Mouse (Mus musculus) natural killer cell, adult 2 months (primary cell): Measurements from ENCODE around the gene Fam171a2.
A peak's percentile ranks its signal among the peaks of the same experiment; 100 is the strongest.

ENCODE experiments used
- DNase-seq, 2 experiments: peaks; one replicate each; pipeline ENCODE4 v3.0.0; 2022; ENCODE audit warnings: low spot score in 2 of 2

Fam171a2 gene

GRCm38 (mm10) chr11:102455740-102456396, 8.4 kb upstream of the Fam171a2 start:
- peak; percentile 22 to 42 for DNase-seq

GRCm38 (mm10) chr11:102453131-102453530, 5.6 kb upstream of the Fam171a2 start:
- DNase-seq = no peak

GRCm38 (mm10) chr11:102449043-102450008, 1.8 kb upstream of the Fam171a2 start:
- DNase-seq = no peak

DNA sequence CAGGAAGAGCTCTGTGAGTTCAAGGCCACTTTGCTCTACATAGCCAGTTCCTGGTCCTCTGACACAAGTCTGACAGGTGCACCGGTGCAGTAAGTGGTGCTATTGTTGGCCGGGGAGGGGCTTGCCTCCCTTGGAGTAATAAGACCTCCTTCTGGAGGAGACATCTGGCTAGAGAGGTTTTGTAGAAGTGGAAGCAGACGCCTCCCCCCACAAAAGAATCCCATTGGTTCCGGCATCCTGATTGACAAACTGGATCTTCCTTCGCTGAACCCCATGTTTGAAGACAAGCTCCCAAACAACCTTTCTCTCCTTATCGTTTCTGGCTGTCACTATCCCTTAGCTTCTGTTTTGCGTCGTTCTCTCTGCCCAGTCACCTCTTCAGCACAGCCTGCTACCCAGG, 845 bp upstream of the Fam171a2 start:
- no peak for DNase-seq

DNA sequence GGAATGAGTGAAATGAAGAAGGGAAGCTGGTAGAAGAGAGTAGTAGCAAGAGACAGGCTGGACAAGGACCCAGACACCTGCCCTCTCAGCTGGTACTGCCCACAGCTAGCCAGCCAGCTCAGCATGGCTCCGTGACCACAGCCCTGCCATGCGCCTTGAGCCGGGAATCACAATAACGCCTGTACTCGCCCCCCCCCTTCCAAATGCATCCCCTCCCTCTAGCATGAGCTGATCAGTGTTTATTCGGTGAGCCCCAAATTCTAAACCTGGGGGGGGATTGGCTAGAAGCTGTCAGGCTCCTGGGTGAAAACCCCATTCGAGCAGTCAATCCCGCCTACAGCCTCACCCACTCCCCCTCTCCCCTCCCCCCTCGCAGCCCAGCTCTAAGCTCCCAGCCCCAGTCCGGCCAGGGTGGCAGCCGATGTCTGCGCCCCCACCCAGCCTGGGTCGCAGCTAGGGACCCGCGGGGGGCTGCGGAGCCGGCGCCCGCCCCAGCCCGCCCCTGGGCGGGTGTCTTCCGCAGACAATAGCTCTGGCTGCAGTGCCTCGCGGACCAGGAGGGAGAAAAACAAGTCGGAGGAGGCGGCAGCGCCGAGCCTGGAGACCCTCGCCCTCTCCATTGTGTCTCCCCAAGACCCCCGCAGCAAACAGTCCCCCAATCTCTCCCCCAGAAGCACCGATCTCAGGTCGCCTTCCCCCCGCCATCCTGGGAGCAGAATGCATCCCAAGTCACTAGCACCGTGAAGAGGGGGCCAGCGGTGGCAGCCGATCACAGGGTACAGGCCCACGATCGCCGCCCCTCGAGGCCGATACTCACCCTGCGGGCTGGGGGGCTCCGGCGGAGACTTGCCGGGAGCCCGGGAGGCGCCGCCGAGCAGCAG, 661 bp downstream of the Fam171a2 start:
- no peak for DNase-seq

- no peak for DNase-seq
These were observed 1.6 kb downstream of the Fam171a2 start for GRCm38 (mm10) chr11:102445891-102446361.

DNA sequence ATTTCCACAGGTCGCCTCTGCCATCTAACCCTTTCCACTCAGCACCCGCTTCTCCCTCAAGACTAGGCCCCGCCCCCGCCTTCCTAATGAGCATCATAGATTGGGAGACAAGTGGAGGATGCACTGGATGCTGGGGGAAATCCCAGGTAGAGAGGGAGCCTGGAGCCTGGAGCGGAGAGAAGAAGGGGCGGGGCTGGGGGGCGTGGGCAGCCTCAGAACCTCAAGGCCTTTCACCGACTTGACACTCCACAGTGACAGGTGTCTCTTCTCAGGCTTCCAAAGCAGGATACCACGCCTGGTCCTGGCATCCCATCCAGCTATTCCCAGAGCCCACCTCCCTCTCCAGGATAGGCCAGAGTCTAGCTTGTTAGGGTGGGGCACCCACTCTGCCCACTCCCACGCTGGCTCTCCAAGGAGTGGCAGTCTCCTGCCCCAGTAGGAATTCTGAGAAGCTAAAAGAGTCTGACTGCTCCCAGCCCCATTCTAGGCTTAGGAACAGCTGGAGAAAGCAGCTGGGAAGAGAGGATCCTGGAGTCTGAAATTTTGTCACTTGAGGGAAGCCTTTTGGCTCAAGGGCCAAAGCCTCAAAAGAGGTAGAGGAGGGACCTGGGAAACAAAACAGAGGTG, 2.1 kb downstream of the Fam171a2 start:
- DNase-seq = no peak

GRCm38 (mm10) chr11:102444781-102445180, 2.7 kb downstream of the Fam171a2 start:
- DNase-seq = no peak

GRCm38 (mm10) chr11:102444321-102444720, 3.2 kb downstream of the Fam171a2 start:
- DNase-seq = no peak

DNA sequence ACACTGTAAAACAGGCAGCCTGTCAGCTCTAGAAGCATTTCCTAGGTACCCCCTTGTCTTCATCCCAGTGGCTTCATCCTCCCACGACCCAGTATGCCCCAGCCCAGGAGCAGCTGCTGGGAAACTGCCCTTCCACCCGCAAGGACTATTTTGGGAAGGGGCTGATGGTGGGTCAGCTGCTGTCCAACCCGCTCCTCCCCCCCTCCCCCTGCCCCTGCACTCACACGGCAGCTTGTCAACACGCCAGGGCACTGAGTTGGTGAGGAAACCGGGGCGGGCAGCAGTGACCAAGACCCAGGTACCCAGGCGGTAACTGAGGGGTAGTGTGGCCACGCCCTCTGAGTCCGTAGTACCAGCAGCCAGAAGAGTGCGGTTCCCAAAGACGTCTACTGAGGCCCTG, 3.7 kb downstream of the Fam171a2 start:
- DNase-seq = no peak

GRCm38 (mm10) chr11:102442089-102442488, 5.4 kb downstream of the Fam171a2 start:
- no peak for DNase-seq

GRCm38 (mm10) chr11:102441434-102441833, 6.0 kb downstream of the Fam171a2 start:
- no peak for DNase-seq

GRCm38 (mm10) chr11:102440255-102440654, 7.2 kb downstream of the Fam171a2 start:
- DNase-seq = no peak

GRCm38 (mm10) chr11:102439093-102440082, 8.1 kb downstream of the Fam171a2 start:
- no peak for DNase-seq

GRCm38 (mm10) chr11:102438212-102439092, 9.0 kb downstream of the Fam171a2 start:
- DNase-seq = peak; percentile 51 to 69

GRCm38 (mm10) chr11:102437120-102438061, 10.1 kb downstream of the Fam171a2 start:
- DNase-seq = no peak

- no peak for DNase-seq
These were observed 11.1 kb downstream of the Fam171a2 start for GRCm38 (mm10) chr11:102436471-102436790.
